Mouse (Mus musculus): ENCODE results near the gene Dst. TPM values are rescaled to one million over a fixed set of nuclear protein-coding genes. Genes with fewer than 3 reads are reported as not detected.

Gene Dst
- polyA plus RNA-seq, 1 experiment from 2014 or later: 15.6 TPM

GRCm38 (mm10) chr1:34074245-34075187 lies 166.5 kb downstream of the Dst start:
- Histone ChIP-seq H3K9ac (no peak overlapping the region), H3K27ac (ENCODE audit: low read depth) (no peak overlapping the region), H3K9me3 (ENCODE audit: low read depth, low read length) (no peaks in the 10 kb centered on the region), H3K4me2 (no peak overlapping the region), H3K4me1 (ENCODE audit: insufficient read depth) (peaks cover 6% of the 10 kb centered on the region; the same call in 1 of the 2 replicates), H3K4me3 (ENCODE audit: low read depth, low read length) (no peak overlapping the region), H3K27me3 (ENCODE audit: insufficient read depth, low read length) (no peaks in the 10 kb centered on the region), H3K36me3 (ENCODE audit: insufficient read depth) (no peaks in the 10 kb centered on the region)
- DNase-seq: no peak
- ATAC-seq (ENCODE audit: insufficient read depth): no peak
- TF ChIP-seq CTCF (IDR thresholded peaks at IDR 0.05; ENCODE audit: low read depth): no peak
- 37% methylated on average over 15 of the region's 15 CpGs for WGBS

GRCm38 (mm10) chr1:34076701-34077421 lies 168.8 kb downstream of the Dst start:
- WGBS: 7% methylated on average over 12 of the region's 12 CpGs
- peaks cover 6% of the 10 kb centered on the region; the same call in 1 of the 2 replicates for H3K4me1 ChIP-seq (ENCODE audit: insufficient read depth)
- peak overlapping the region; percentile 51 for H3K4me2 ChIP-seq
- H3K27ac ChIP-seq (ENCODE audit: low read depth): no peak overlapping the region
- peak overlapping the region; percentile 7; the same call in 1 of the 2 replicates for H3K4me3 ChIP-seq (ENCODE audit: low read depth, low read length)
- no peaks in the 10 kb centered on the region for H3K36me3 ChIP-seq (ENCODE audit: insufficient read depth)
- DNase-seq (peak; percentile 43), ATAC-seq (ENCODE audit: insufficient read depth) (peak; percentile 85)
- no peaks in the 10 kb centered on the region for H3K9me3 ChIP-seq (ENCODE audit: low read depth, low read length)
- TF ChIP-seq CTCF (IDR thresholded peaks at IDR 0.05; ENCODE audit: low read depth): no peak
- H3K9ac ChIP-seq: no peak overlapping the region
- H3K27me3 ChIP-seq (ENCODE audit: insufficient read depth, low read length): no peaks in the 10 kb centered on the region

GRCm38 (mm10) chr1:34077422-34077790 lies 169.4 kb downstream of the Dst start:
- no peaks in the 10 kb centered on the region for H3K36me3 ChIP-seq (ENCODE audit: insufficient read depth)
- H3K9me3 ChIP-seq (ENCODE audit: low read depth, low read length): no peaks in the 10 kb centered on the region
- H3K27me3 ChIP-seq (ENCODE audit: insufficient read depth, low read length): no peaks in the 10 kb centered on the region
- peaks cover 6% of the 10 kb centered on the region; the same call in 1 of the 2 replicates for H3K4me1 ChIP-seq (ENCODE audit: insufficient read depth)
- peak overlapping the region; percentile 51 for H3K4me2 ChIP-seq
- TF ChIP-seq CTCF (IDR thresholded peaks at IDR 0.05; ENCODE audit: low read depth): no peak
- DNase-seq (no peak), ATAC-seq (ENCODE audit: insufficient read depth) (peak; percentile 75; the same call in 1 of the 2 replicates)
- 22% methylated on average over 7 of the region's 7 CpGs for WGBS
- H3K9ac ChIP-seq: no peak overlapping the region
- peak overlapping the region; percentile 7; the same call in 1 of the 2 replicates for H3K4me3 ChIP-seq (ENCODE audit: low read depth, low read length)
- H3K27ac ChIP-seq (ENCODE audit: low read depth): no peak overlapping the region

GRCm38 (mm10) chr1:34077941-34078340 lies 169.9 kb downstream of the Dst start:
- ATAC-seq (ENCODE audit: insufficient read depth) (no peak), DNase-seq (no peak)
- no peaks in the 10 kb centered on the region for H3K36me3 ChIP-seq (ENCODE audit: insufficient read depth)
- no peak overlapping the region for H3K4me3 ChIP-seq (ENCODE audit: low read depth, low read length)
- H3K9me3 ChIP-seq (ENCODE audit: low read depth, low read length): no peaks in the 10 kb centered on the region
- 75% methylated on average over 6 of the region's 6 CpGs for WGBS
- H3K27me3 ChIP-seq (ENCODE audit: insufficient read depth, low read length): no peaks in the 10 kb centered on the region
- no peak for TF ChIP-seq CTCF (IDR thresholded peaks at IDR 0.05; ENCODE audit: low read depth)
- H3K27ac ChIP-seq (ENCODE audit: low read depth): no peak overlapping the region
- no peak overlapping the region; the same call in 1 of the 2 replicates for H3K4me2 ChIP-seq
- H3K4me1 ChIP-seq (ENCODE audit: insufficient read depth): peaks cover 6% of the 10 kb centered on the region; the same call in 1 of the 2 replicates
- no peak overlapping the region for H3K9ac ChIP-seq

GRCm38 (mm10) chr1:34089011-34089410 lies 181.0 kb downstream of the Dst start:
- ATAC-seq (ENCODE audit: insufficient read depth): no peak

GRCm38 (mm10) chr1:34090700-34091099 lies 182.7 kb downstream of the Dst start:
- Histone ChIP-seq H3K4me2 (no peak overlapping the region), H3K27me3 (ENCODE audit: insufficient read depth, low read length) (no peaks in the 10 kb centered on the region), H3K27ac (ENCODE audit: low read depth) (no peak overlapping the region), H3K4me1 (ENCODE audit: insufficient read depth) (no peaks in the 10 kb centered on the region), H3K36me3 (ENCODE audit: insufficient read depth) (no peaks in the 10 kb centered on the region), H3K9ac (no peak overlapping the region), H3K4me3 (ENCODE audit: low read depth, low read length) (no peak overlapping the region), H3K9me3 (ENCODE audit: low read depth, low read length) (no peaks in the 10 kb centered on the region)
- DNase-seq (peak; percentile 26), ATAC-seq (ENCODE audit: insufficient read depth) (no peak)
- WGBS: 45% methylated on average over 7 of the region's 7 CpGs
- no peak for TF ChIP-seq CTCF (IDR thresholded peaks at IDR 0.05; ENCODE audit: low read depth)

More at GRCm38 (mm10) chr1:34089011-34089410, 181.0 kb downstream of the Dst start:
- Histone ChIP-seq H3K4me3 (ENCODE audit: low read depth, low read length) (no peak overlapping the region), H3K9ac (no peak overlapping the region), H3K36me3 (ENCODE audit: insufficient read depth) (no peaks in the 10 kb centered on the region), H3K4me2 (no peak overlapping the region), H3K27ac (ENCODE audit: low read depth) (no peak overlapping the region), H3K4me1 (ENCODE audit: insufficient read depth) (no peaks in the 10 kb centered on the region), H3K27me3 (ENCODE audit: insufficient read depth, low read length) (no peaks in the 10 kb centered on the region), H3K9me3 (ENCODE audit: low read depth, low read length) (no peaks in the 10 kb centered on the region)
- no peak for DNase-seq
- WGBS: 80% methylated on average over 3 of the region's 3 CpGs
- TF ChIP-seq CTCF (IDR thresholded peaks at IDR 0.05; ENCODE audit: low read depth): no peak

- no peak for ATAC-seq (ENCODE audit: insufficient read depth)
- Histone ChIP-seq H3K4me3 (ENCODE audit: low read depth, low read length) (no peak overlapping the region), H3K27ac (ENCODE audit: low read depth) (no peak overlapping the region), H3K9ac (no peak overlapping the region), H3K4me1 (ENCODE audit: insufficient read depth) (no peaks in the 10 kb centered on the region), H3K9me3 (ENCODE audit: low read depth, low read length) (no peaks in the 10 kb centered on the region), H3K36me3 (ENCODE audit: insufficient read depth) (no peaks in the 10 kb centered on the region), H3K4me2 (no peak overlapping the region), H3K27me3 (ENCODE audit: insufficient read depth, low read length) (no peaks in the 10 kb centered on the region)
- 90% methylated on average over 7 of the region's 7 CpGs for WGBS
- DNase-seq: no peak
- TF ChIP-seq CTCF (IDR thresholded peaks at IDR 0.05; ENCODE audit: low read depth): no peak
Measured at GRCm38 (mm10) chr1:34093652-34094051, 185.6 kb downstream of the Dst start.
